Mouse (Mus musculus): ENCODE measurements around the gene Pygo2. TPM values are rescaled to one million over a fixed set of nuclear protein-coding genes. Genes with fewer than 3 reads are reported as not detected.
A peak's percentile ranks its signal among the peaks of the same experiment; 100 is the strongest.

Gene Pygo2
- 35.1 and 37.1 TPM in 2 replicates for polyA plus RNA-seq (2015; fragmentation: Nextera tagmentation; extraction: Ambion mirVana)

DNA sequence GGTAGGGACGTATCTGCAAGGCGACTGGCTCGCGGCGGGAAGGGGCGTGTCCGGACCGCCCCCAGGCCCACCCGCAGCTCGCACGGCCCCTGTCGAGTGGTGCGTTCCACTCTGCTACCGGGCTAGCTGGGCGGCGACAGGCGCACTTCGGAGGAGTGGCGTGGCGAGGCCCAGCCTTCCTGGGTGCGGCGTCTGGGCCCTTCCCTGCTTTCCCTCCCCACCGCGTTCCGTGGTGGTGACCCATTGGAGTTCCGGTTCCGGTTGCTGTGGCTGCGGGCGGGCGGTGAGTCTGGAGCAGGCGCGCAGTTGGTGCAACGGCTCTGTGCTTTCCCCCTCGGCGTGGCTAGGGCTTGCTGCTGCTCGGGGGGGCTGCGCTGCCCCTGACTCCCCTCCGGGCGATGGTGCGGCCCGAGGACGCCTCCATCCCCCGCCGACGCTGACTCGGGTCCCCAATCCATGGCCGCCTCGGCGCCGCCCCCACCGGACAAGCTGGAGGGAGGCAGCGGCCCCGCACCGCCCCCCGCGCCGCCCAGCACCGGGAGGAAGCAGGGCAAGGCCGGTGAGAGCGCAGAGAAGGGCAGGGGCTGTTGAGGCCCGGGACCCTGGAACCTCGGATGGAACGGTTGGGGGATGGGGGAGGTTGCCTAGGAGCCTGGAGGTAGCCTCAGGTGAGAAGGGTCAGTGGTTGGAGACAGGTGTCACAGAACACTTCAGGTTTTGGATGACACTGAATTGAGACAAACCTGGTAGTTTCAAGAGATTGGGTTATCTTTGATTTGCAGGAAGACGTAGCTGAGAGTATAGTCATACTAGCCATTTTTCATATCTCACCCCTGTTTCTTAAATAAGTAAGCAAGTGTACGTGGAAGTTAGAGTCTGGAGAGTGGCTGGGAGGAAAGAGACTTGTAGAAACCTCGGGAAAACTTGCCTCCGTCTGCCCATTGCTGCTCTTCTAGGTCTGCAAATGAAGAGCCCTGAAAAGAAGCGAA, at the start of gene Pygo2:
Pygo2 (plus strand) TSS at position 44 of the 989 bp plus-strand sequence.
- Histone ChIP-seq H3K4me3 (replicated peaks) (peak within 1 kb of the TSS; percentile 98), H3K36me3 (peaks cover 45% of the 10 kb centered on the region), H3K4me2 (peak within 1 kb of the TSS; percentile 61), H3K27me3 (replicated peaks) (no peaks in the 10 kb centered on the region), H3K27ac (peak within 1 kb of the TSS; percentile 92), H3K9ac (peak within 1 kb of the TSS; percentile 96), H3K4me1 (peaks cover 13% of the 10 kb centered on the region), H3K9me3 (no peaks in the 10 kb centered on the region)
- ATAC-seq (ENCODE audit: insufficient read depth, low FRiP score, low read depth), result peak; percentile 99
- WGBS, result 2% methylated on average over 65 of the region's 68 CpGs

DNA sequence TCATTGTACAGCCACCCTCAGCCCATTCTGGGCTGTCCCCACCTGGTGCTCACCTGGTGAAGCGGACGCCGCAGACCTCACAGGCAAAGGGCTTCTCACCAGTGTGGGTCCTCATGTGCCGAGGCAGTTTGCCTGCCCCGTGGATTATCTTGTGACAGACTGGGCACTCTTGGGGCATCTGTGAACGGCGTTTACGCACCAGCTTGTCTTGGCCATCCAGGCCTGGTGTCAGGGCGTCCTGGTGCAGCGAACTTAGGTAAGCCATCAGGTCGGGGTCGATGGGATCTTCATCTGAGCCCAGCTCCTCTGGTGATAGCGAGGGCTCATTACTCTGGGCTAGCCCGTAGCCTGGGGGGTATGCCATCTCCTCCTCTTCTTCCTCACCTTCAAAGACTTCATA, 49.7 kb upstream of the Pygo2 start:
- no peaks in the 10 kb centered on the region for H3K27me3 ChIP-seq (replicated peaks)
- H3K36me3 ChIP-seq, result no peaks in the 10 kb centered on the region
- 89% methylated on average over 14 of the region's 14 CpGs for WGBS
- no peak overlapping the region for H3K4me3 ChIP-seq (replicated peaks)
- no peak for ATAC-seq (ENCODE audit: insufficient read depth, low FRiP score, low read depth)
- no peaks in the 10 kb centered on the region for H3K9me3 ChIP-seq
- H3K4me2 ChIP-seq, result no peak overlapping the region
- H3K4me1 ChIP-seq, result peaks cover 31% of the 10 kb centered on the region
- H3K27ac ChIP-seq, result no peak overlapping the region
- no peak overlapping the region for H3K9ac ChIP-seq

DNA sequence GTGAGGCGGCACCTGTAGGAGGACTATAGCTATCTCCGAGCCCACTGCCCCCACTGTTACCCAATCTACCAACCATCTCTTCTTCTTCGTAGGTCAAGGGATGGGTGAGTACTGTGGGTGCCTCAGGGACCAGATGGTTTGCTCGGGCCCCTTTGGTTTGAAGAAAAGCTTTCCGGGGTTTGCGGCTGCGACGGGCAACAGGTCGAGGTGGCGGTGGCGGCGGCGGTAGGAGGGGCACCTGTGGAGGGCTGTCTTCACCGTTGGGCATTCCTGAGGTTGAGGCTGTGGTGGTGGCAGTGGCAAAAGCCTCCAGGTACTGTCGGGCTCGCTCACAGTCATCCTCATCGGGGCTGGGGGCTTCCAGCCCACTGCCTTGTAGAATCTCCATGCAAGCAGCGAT, 49.3 kb upstream of the Pygo2 start:
- 91% methylated on average over 18 of the region's 18 CpGs for WGBS
- H3K4me3 ChIP-seq (replicated peaks), result no peak overlapping the region

DNA sequence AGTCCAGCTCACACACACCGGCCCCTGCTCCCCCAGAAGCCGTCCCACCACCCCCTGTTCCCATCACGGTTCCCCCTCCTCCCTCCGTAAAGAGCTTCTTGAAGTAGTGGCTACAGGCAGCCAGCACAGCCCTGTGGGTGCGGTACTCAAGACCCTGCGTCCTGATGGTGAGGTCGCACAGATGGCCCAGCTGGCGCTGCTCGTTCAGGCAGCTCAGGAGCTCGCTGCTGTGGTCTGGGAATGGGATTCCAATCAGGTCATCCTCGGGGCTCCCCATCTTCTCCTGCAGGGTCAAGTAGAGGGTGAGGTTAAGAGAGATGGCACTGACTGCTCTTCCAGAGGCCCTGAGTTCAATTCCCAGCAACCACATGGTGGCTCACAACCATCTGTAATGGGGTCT, 48.8 kb upstream of the Pygo2 start:
- ATAC-seq (ENCODE audit: insufficient read depth, low FRiP score, low read depth), result no peak

More for the DNA sequence above, 49.3 kb upstream of the Pygo2 start:
- H3K4me1 ChIP-seq, result peaks cover 35% of the 10 kb centered on the region
- H3K4me2 ChIP-seq, result no peak overlapping the region
- no peaks in the 10 kb centered on the region for H3K27me3 ChIP-seq (replicated peaks)
- no peaks in the 10 kb centered on the region for H3K36me3 ChIP-seq
- H3K27ac ChIP-seq, result no peak overlapping the region
- H3K9me3 ChIP-seq, result no peaks in the 10 kb centered on the region
- H3K9ac ChIP-seq, result no peak overlapping the region
- no peak for ATAC-seq (ENCODE audit: insufficient read depth, low FRiP score, low read depth)

DNA sequence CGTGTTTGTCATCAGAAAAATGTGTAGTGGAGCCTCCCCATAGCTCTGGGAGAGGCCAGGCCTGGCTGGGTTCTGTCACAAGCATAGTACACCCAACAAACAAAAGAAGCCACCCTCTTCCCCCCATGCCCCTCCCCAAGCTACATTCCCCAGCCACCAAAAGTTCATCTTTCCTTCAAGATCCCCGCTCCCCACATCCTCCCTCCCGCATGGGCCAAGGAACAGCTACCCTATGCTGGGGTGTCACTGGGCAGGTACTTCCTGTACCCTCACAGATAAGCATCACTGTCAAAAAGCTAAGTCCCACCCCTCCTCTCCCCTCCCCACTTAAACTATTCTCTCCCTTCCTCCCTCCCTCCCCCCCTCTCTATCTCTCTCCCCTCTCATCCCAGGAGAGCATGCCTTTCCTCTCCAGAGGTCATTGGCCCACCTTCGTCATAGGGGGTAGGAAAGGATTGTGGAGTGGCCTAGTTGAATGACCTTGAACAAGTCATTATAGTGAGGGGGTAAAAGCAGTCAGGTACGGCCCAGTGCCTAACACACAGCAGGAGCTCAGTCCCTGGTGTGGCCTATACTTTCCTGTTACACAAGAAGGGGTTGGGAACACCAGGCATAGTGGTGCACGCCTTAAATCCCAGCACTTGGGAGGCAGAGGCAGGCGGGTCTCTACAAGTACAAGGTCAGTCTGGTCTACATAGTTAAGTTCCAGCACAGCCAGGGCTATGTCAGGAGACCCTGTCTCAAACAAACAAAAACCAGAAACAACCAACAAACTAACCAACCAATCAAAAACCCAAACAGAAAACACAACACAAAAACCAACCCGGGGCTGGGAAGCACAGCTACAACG, 47.8 kb upstream of the Pygo2 start:
- H3K9me3 ChIP-seq, result no peaks in the 10 kb centered on the region
- H3K4me2 ChIP-seq, result no peak overlapping the region
- 87% methylated on average over 9 of the region's 9 CpGs for WGBS
- H3K36me3 ChIP-seq, result no peaks in the 10 kb centered on the region
- no peak overlapping the region for H3K9ac ChIP-seq
- H3K4me3 ChIP-seq (replicated peaks), result no peak overlapping the region
- H3K4me1 ChIP-seq, result peaks cover 45% of the 10 kb centered on the region
- ATAC-seq (ENCODE audit: insufficient read depth, low FRiP score, low read depth), result no peak
- H3K27me3 ChIP-seq (replicated peaks), result no peaks in the 10 kb centered on the region
- H3K27ac ChIP-seq, result no peak overlapping the region

More for the DNA sequence above, 48.8 kb upstream of the Pygo2 start:
- no peak overlapping the region for H3K27ac ChIP-seq
- 81% methylated on average over 11 of the region's 11 CpGs for WGBS
- no peak overlapping the region for H3K4me3 ChIP-seq (replicated peaks)
- peaks cover 37% of the 10 kb centered on the region for H3K4me1 ChIP-seq
- H3K36me3 ChIP-seq, result no peaks in the 10 kb centered on the region
- no peak overlapping the region for H3K9ac ChIP-seq
- no peaks in the 10 kb centered on the region for H3K27me3 ChIP-seq (replicated peaks)
- no peak overlapping the region for H3K4me2 ChIP-seq
- H3K9me3 ChIP-seq, result no peaks in the 10 kb centered on the region

DNA sequence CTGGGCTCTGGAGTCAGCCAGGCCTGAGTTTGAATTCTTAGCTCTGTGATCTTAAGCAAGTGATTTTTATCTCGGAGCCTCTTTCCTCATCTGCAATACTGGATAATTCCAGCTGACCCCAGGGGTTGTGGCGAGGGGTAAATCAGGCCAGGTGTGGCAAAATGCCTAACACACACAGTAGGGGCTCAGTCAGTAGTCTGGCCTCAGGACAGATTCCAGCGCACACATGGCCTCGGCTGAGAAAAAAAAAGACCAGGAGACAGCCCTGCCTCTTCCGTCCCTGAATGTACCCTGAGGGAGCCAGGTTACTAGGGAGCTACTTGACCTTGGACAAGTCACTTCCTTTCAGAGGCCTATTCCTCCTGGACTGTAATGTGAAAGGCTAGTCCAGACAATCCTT, 47.1 kb upstream of the Pygo2 start:
- H3K4me3 ChIP-seq (replicated peaks), result no peak overlapping the region
- H3K36me3 ChIP-seq, result no peaks in the 10 kb centered on the region
- peaks cover 48% of the 10 kb centered on the region for H3K4me1 ChIP-seq
- no peak overlapping the region for H3K9ac ChIP-seq
- no peak for ATAC-seq (ENCODE audit: insufficient read depth, low FRiP score, low read depth)
- no peak overlapping the region for H3K4me2 ChIP-seq
- 79% methylated on average over 5 of the region's 5 CpGs for WGBS
- no peaks in the 10 kb centered on the region for H3K27me3 ChIP-seq (replicated peaks)
- no peak overlapping the region for H3K27ac ChIP-seq
- H3K9me3 ChIP-seq, result no peaks in the 10 kb centered on the region

DNA sequence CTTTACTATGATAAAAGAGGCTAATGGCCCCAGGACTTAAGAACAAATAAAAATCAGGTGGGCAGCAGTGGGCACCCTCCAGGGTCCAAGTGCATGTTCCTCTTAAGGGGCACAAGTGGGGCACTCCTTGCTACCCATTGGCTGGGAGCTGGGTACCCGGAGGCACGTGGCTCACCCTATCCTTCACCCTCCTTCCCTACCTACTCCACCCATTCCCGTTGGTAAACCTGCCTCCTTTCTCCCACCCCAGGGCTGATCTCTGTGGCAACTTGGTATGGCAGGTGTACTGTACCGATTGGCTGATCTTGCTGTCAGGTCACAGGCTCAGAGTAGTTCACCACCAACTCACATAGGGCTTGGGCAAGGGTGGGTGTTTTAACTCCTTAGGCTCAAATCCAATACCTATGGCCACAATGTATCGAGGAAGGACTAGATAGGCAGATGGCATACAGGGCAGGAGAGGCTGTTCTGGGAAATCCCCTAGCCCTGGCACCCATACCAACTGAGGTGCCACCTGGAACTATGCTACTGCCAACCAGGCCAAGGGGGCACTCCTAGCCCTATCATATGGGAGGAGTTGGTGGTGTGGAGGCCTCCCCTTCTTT, 46.3 kb upstream of the Pygo2 start:
- WGBS, result 82% methylated on average over 5 of the region's 5 CpGs
- Histone ChIP-seq H3K4me2 (0 out of 2 replicates have a peak overlapping the region, but pooled peaks have one; percentile 19), H3K27me3 (replicated peaks) (no peaks in the 10 kb centered on the region), H3K4me1 (peaks cover 48% of the 10 kb centered on the region), H3K9ac (no peak overlapping the region), H3K9me3 (no peaks in the 10 kb centered on the region), H3K27ac (peak overlapping the region; percentile 48; the same call in 1 of the 2 replicates), H3K4me3 (replicated peaks) (no peak overlapping the region), H3K36me3 (no peaks in the 10 kb centered on the region)
- ATAC-seq (ENCODE audit: insufficient read depth, low FRiP score, low read depth), result no peak

DNA sequence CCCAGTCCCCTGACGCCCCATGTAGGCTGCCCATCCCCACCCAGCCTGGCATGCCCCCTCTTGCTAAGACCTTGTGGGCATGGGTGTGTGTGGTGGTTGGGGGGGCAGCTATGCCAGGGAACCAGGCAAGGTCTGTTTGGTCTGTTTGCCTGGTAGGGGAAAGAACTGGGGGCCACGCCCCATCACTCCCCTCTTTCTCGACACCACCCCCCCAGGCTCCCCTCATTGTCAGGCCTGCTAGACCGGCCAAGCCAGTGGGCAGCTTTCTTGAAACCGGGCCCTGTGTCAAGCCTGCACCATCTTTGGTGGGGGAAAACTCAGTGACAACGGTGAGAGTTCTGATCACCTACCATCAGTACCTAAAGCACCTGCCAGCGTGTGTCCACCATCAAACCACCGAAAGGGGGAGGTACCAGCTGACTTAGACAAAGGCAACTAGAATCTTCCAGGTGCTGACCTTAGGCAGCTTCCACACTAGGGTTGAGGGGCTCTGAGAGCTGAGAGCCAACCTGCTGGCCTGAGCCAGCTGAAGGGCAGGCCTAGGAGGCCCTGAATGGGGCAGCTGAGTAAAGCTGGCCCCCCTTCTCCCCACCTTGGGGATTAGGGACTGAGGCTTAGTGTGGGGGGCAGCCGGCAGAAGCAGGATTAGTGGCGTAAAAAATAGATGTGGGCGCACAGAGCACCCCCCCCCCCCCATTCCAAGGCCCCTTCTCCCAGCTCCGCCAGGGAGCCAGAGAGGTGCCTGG, 45.5 kb upstream of the Pygo2 start:
- no peak overlapping the region for H3K4me3 ChIP-seq (replicated peaks)
- peaks cover 48% of the 10 kb centered on the region for H3K4me1 ChIP-seq
- H3K9ac ChIP-seq, result no peak overlapping the region
- H3K36me3 ChIP-seq, result no peaks in the 10 kb centered on the region
- peak overlapping the region; percentile 19; the same call in 1 of the 2 replicates for H3K4me2 ChIP-seq
- no peak for ATAC-seq (ENCODE audit: insufficient read depth, low FRiP score, low read depth)
- H3K27ac ChIP-seq, result peak overlapping the region; percentile 75
- no peaks in the 10 kb centered on the region for H3K27me3 ChIP-seq (replicated peaks)
- WGBS, result 51% methylated on average over 10 of the region's 12 CpGs
- H3K9me3 ChIP-seq, result no peaks in the 10 kb centered on the region

DNA sequence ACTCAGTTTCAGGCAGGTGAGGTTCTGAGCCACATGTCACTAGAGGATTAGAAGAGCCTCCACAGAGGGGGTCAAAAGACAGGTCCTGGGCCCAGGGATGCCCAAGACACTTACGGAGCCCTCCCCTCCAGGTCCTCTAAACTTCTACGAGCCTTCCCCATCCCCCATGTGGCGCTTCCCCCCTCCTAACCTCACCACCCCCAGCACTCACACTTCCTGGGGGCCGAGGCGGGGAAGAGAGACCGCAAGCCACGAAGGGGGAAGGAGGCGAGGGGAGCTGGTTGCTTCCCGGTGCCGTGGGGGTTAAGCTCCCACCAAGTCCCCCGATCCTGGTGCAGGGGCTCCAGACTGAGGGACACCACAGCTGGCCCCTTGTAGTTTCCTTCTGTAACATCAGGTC, 44.6 kb upstream of the Pygo2 start:
- H3K27ac ChIP-seq, result peak overlapping the region; percentile 75
- H3K27me3 ChIP-seq (replicated peaks), result no peaks in the 10 kb centered on the region
- H3K4me2 ChIP-seq, result peak overlapping the region; percentile 19; the same call in 1 of the 2 replicates
- 49% methylated on average over 11 of the region's 11 CpGs for WGBS
- no peaks in the 10 kb centered on the region for H3K9me3 ChIP-seq
- H3K4me3 ChIP-seq (replicated peaks), result no peak overlapping the region; the same call in 1 of the 2 replicates
- no peak for ATAC-seq (ENCODE audit: insufficient read depth, low FRiP score, low read depth)
- no peaks in the 10 kb centered on the region for H3K36me3 ChIP-seq
- H3K9ac ChIP-seq, result no peak overlapping the region
- H3K4me1 ChIP-seq, result peaks cover 58% of the 10 kb centered on the region

DNA sequence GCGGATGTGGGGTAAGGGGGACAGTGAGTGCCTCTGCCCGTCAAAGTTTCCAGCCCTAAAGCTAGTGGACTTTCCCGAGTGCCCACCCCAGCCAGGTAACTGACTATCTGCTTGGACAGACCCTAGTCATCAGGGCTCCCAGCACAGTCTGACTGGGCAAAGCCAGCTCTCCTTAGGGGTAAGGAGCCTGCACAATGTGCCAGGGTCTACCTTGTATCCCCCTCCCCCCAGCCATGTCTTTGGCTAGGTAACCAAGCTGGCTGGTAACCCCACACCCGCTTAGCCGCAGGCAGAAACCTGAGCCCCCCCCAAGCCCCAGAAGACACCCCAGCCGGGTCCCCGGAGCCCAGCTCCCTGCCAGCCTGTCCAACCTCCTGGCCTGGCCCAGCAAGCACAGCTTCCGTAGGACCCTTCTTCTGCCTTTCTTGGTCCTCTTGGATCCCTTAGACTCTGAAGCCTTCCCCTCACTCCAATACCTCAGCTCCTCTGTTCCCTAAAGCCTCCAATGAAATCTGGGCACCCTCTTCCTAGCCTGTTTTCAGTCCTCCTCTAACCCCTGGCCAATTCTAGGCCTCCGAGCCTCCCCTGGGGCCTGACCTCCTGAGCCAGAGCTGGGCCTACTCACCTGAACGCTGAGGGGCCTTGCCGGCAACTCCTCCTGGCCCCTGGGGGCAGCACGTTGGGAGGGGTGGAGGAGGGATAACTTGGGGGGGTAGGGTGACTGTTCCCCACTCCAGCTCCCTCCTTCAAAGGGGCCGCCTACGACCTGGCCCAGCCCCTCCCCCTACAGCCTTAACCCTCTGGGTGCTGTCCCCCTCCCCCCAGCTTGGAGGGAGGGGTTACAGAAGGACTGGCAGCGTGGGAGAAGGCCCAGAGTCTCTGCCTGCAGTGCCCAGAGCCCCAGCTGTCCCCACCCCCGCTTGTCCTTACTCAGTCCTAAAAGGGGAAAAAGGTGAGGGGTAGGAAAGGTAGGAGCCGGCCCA, 43.3 kb upstream of the Pygo2 start:
- no peaks in the 10 kb centered on the region for H3K27me3 ChIP-seq (replicated peaks)
- peak overlapping the region; percentile 40 for H3K4me2 ChIP-seq
- H3K9me3 ChIP-seq, result no peaks in the 10 kb centered on the region
- H3K4me1 ChIP-seq, result peaks cover 65% of the 10 kb centered on the region
- H3K36me3 ChIP-seq, result no peaks in the 10 kb centered on the region
- H3K27ac ChIP-seq, result peak overlapping the region; percentile 74; the same call in 1 of the 2 replicates
- H3K9ac ChIP-seq, result no peak overlapping the region
- WGBS, result 60% methylated on average over 17 of the region's 17 CpGs
- peak overlapping the region; percentile 16 for H3K4me3 ChIP-seq (replicated peaks)
- no peak for ATAC-seq (ENCODE audit: insufficient read depth, low FRiP score, low read depth)

Data from stomach, embryonic 15.5 days (tissue).